Mouse (Mus musculus): ENCODE measurements at regions not wholly inside any gene's neighbourhood (a gene's known extent, or its start where the extent isn't known, plus 50 kb on each side); places are given as distances from the start of the nearest gene placed in this dataset.
"Not testable (repeated sequence)": the region's sequence is repeated elsewhere in the genome, so short reads cannot be mapped to it uniquely, and the experiment has no call there.

DNA sequence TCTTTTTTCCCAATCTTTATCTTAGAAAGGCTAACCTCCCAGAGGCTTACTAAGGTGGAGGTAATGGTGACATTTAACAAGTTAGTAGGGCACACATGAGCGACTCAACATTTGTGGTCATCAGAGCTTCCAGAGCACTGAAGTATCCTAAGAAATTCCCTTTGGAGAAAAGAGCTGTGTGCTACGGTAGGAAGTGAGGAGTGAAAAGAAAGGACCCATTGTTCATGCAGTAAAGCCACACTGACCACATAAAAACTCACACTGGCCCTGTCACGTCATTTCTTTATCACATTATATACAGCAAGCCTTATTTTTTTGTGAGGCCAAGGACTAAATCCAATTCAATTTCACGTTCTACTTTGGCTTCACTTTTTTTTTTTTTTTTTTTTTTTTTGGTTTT is 80.7 kb upstream of the Dynlt1c start:
- not testable (repeated sequence) for H3K36me3 ChIP-seq (replicated peaks; ENCODE audit: insufficient read depth, low read length); H3K4me3 ChIP-seq (ENCODE audit: low read depth, low read length); H3K4me1 ChIP-seq (ENCODE audit: insufficient read depth); H3K9ac ChIP-seq (replicated peaks); H3K27me3 ChIP-seq (ENCODE audit: insufficient read depth, low read length); ATAC-seq; H3K27ac ChIP-seq (ENCODE audit: low read depth); H3K4me2 ChIP-seq (ENCODE audit: low read depth, low read length); H3K9me3 ChIP-seq (ENCODE audit: low read length); DNase-seq
- 59% methylated on average over 4 of the region's 4 CpGs for WGBS (ENCODE audit: insufficient replicate concordance)

DNA sequence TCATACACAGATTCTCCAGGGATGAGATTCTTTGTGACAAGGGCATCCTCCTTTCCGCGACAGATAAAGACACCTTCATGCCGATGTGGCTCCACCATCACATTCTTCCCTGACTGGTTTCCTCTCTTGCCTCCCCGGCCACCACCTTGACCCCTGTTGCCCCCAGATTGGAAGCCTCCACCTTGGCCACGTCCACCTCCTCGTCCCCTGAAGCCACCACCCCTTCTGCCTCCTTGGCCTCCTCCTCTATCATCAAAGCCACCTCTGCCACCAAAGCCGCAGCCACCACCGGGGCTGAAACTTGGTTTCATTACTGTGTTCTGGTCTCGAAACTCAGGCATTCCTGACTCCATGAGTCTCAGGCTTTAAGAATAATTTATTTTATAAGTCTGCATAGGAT is 79.3 kb upstream of the Dynlt1c start:
- not testable (repeated sequence) for H3K27me3 ChIP-seq (ENCODE audit: insufficient read depth, low read length); ATAC-seq; H3K4me2 ChIP-seq (ENCODE audit: low read depth, low read length); H3K27ac ChIP-seq (ENCODE audit: low read depth); H3K4me1 ChIP-seq (ENCODE audit: insufficient read depth); H3K9ac ChIP-seq (replicated peaks); H3K4me3 ChIP-seq (ENCODE audit: low read depth, low read length); H3K36me3 ChIP-seq (replicated peaks; ENCODE audit: insufficient read depth, low read length); DNase-seq; H3K9me3 ChIP-seq (ENCODE audit: low read length)
- WGBS (ENCODE audit: insufficient replicate concordance), result 62% methylated on average over 4 of the region's 9 CpGs

DNA sequence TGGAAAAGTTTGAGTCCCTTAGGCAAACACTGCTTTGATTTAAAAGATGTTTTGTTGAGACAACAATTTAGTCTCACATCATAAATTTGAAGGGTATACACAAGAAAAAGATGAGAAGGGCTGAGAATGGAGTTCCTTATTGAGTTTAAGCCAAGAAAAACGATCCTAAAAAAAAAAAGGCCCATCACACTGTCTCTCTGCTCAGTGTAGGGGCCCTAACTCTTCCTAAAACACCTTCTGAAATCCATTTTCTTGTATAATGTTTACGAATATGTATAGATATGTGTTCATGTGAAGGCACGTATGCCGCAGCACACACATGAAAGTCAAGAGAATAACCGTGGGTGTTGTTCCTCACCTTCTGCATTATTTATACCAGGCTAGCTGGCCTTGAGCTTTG is 62.7 kb upstream of the Dynlt1c start:
- H3K36me3 ChIP-seq (replicated peaks; ENCODE audit: insufficient read depth, low read length); ATAC-seq; H3K4me1 ChIP-seq (ENCODE audit: insufficient read depth); H3K9ac ChIP-seq (replicated peaks); DNase-seq; H3K9me3 ChIP-seq (ENCODE audit: low read length); H3K27me3 ChIP-seq (ENCODE audit: insufficient read depth, low read length); H3K4me3 ChIP-seq (ENCODE audit: low read depth, low read length); H3K27ac ChIP-seq (ENCODE audit: low read depth); H3K4me2 ChIP-seq (ENCODE audit: low read depth, low read length): not testable (repeated sequence)
- WGBS (ENCODE audit: insufficient replicate concordance), result no CpG with 5 or more reads among the region's 5 CpGs

DNA sequence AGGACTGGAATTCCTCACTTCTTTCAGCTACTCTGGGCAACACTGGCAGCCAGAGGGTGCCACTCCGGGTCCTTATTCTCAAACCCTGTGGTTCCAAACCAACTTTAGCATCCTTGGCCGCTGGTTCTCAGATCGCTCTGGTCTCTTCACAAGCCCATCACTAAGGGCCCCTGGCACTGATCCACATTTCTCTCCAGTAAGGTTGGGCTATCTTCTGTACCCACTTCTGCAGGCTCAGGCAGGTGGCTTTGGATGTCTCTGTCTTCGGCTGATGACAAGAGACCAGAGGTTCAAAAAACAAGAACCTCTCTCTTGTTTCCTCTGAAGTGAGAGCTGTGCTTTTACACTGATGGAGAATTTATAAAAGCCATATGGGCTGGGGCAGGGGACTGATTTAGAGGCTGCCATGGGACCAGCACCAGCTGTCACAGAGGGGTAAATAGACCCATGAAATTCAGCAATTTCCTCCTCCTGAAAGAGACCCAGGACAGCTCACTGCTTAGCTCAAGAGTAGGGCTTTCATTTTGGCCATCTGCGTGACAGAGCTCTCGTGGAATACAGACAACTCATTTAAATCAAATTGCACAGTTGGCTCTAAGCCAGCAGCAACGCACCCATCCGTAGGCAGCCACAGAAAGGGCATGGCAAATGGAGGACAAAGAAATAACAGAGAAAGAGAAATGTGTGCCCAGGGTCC is 54.3 kb upstream of the Dynlt1c start:
- not testable (repeated sequence) for H3K27me3 ChIP-seq (ENCODE audit: insufficient read depth, low read length); H3K36me3 ChIP-seq (replicated peaks; ENCODE audit: insufficient read depth, low read length); H3K4me2 ChIP-seq (ENCODE audit: low read depth, low read length); H3K9me3 ChIP-seq (ENCODE audit: low read length); ATAC-seq; H3K9ac ChIP-seq (replicated peaks); H3K4me3 ChIP-seq (ENCODE audit: low read depth, low read length); DNase-seq; H3K27ac ChIP-seq (ENCODE audit: low read depth); H3K4me1 ChIP-seq (ENCODE audit: insufficient read depth)
- WGBS (ENCODE audit: insufficient replicate concordance), result no CpG with 5 or more reads among the region's 8 CpGs

DNA sequence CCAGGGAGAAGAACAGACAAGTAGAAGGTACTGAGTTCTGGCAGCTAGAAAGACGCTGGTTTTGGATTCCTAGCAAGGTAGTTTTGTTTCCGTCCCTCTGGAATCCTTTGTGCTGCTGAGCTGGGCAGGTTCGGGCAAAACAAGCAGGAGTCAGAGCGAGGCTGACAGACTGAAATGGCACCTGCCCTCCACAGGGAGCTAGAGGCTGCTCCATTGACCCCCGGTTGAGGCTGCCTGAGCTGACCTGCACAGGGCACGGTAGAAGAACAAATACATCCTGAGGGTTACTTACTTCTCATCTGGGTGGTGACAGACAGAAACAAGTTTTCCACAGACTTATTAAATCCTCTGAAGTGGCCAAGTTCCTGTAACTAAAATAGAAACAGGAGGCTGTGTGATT is 53.5 kb upstream of the Dynlt1c start:
- H3K36me3 ChIP-seq (replicated peaks; ENCODE audit: insufficient read depth, low read length); H3K4me3 ChIP-seq (ENCODE audit: low read depth, low read length); H3K27me3 ChIP-seq (ENCODE audit: insufficient read depth, low read length); H3K9ac ChIP-seq (replicated peaks); ATAC-seq; H3K9me3 ChIP-seq (ENCODE audit: low read length); H3K4me2 ChIP-seq (ENCODE audit: low read depth, low read length); H3K27ac ChIP-seq (ENCODE audit: low read depth); H3K4me1 ChIP-seq (ENCODE audit: insufficient read depth); DNase-seq: not testable (repeated sequence)
- no CpG with 5 or more reads among the region's 6 CpGs for WGBS (ENCODE audit: insufficient replicate concordance)

Measured in liver, postnatal 0 days (tissue).